Mouse (Mus musculus) small intestine, adult 2 months (tissue): ENCODE measurements around the gene Tmem235.

ENCODE experiments used
- CTCF ChIP-seq: fragments of 200-500 bp; IDR thresholded peaks from 2 replicates; pipeline ENCODE4 v1.5.1; 2012; ENCODE audit warnings: low read depth, mild to moderate bottlenecking, control low read depth, inconsistent platforms, low read length, moderate library complexity, mixed read lengths; ENCODE audit not compliant: insufficient replicate concordance, insufficient read length; ENCODE audit errors: extremely low read depth
- POLR2A ChIP-seq: fragments of 200-500 bp; IDR thresholded peaks from 2 replicates; pipeline ENCODE4 v1.6.1; 2012; ENCODE audit warnings: low read depth, mild to moderate bottlenecking, control low read depth, inconsistent platforms, low read length, moderate library complexity

DNA sequence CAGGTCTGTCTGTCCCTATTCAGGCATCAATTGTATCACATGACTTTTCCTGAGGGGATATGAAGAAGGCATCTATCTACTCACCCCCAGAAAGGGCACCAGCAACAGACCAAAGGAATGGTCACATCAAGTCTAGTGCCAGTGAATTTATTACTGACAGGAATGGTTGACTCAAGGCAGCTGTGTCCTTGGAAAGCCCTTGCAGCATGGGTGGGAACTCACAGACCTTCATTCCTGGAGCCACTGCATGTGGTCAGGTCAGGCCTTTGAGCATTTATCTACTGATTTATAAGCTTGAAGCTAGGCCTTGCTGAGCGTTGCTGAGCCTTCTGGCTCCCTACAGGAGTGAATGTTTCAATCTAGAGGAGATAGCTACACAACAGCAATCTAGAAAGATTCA is 19.6 kb upstream of the Tmem235 start:
- no peak for TF ChIP-seq CTCF
- no peak for TF ChIP-seq POLR2A
